Mouse (Mus musculus) kidney, embryonic 15.5 days (tissue): Measurements from ENCODE around the gene Rpl12. TPM values are rescaled to one million over a fixed set of nuclear protein-coding genes. Genes with fewer than 3 reads are reported as not detected.

ENCODE experiments used
- ATAC-seq: fragments of 200-750 bp; cut with Nextera tagmentation; replicated peaks from 2 replicates; pipeline ENCODE4 v1.8.0; 2017; ENCODE audit warnings: moderate TSS enrichment; ENCODE audit not compliant: low FRiP score
- H3K27ac ChIP-seq: fragments of 300-500 bp; sonication (generic); 2 replicates; pipeline ENCODE4 v1.5.1; 2015; ENCODE audit warnings: mild to moderate bottlenecking, inconsistent platforms
- H3K27me3 ChIP-seq: fragments of 300-500 bp; sonication (generic); 2 replicates; pipeline ENCODE4 v1.6.1; 2015; ENCODE audit warnings: inconsistent platforms
- H3K36me3 ChIP-seq: fragments of 300-500 bp; sonication (generic); 2 replicates; pipeline ENCODE4 v1.6.1; 2015; ENCODE audit warnings: inconsistent platforms
- H3K4me1 ChIP-seq: fragments of 300-500 bp; sonication (generic); 2 replicates; pipeline ENCODE4 v1.6.1; 2015; ENCODE audit warnings: inconsistent platforms
- H3K4me2 ChIP-seq: fragments of 300-500 bp; sonication (generic); 2 replicates; pipeline ENCODE4 v1.6.1; 2015; ENCODE audit warnings: moderate library complexity, mild to moderate bottlenecking, inconsistent platforms
- H3K4me3 ChIP-seq: fragments of 300-500 bp; sonication (generic); replicated peaks from 2 replicates; pipeline ENCODE4 v1.5.1; 2015; ENCODE audit warnings: mild to moderate bottlenecking, inconsistent platforms
- H3K9ac ChIP-seq: fragments of 300-500 bp; sonication (generic); 2 replicates; pipeline ENCODE4 v1.6.1; 2015; ENCODE audit warnings: mild to moderate bottlenecking, inconsistent platforms
- H3K9me3 ChIP-seq: fragments of 300-500 bp; sonication (generic); replicated peaks from 2 replicates; pipeline ENCODE4 v1.6.1; 2016; ENCODE audit warnings: inconsistent platforms
- WGBS: fragments of 180-500 bp; shearing (Covaris S2); methylation state at CpG from one replicate; pipeline ENCODE4 v1.1.7; 2015; ENCODE audit warnings: mixed read lengths; 5-methylcytosine and 5-hydroxymethylcytosine counted together
- polyA plus RNA-seq: library from polyadenylated mRNA; unstranded; fragments of >200 nt; fragmentation: Nextera tagmentation; extraction: Ambion mirVana; gene quantifications from 2 replicates; pipeline ENCODE4 v1.2.1, GENCODE M21; 2015

Gene Rpl12
- polyA plus RNA-seq: 204 and 210 TPM in 2 replicates

DNA sequence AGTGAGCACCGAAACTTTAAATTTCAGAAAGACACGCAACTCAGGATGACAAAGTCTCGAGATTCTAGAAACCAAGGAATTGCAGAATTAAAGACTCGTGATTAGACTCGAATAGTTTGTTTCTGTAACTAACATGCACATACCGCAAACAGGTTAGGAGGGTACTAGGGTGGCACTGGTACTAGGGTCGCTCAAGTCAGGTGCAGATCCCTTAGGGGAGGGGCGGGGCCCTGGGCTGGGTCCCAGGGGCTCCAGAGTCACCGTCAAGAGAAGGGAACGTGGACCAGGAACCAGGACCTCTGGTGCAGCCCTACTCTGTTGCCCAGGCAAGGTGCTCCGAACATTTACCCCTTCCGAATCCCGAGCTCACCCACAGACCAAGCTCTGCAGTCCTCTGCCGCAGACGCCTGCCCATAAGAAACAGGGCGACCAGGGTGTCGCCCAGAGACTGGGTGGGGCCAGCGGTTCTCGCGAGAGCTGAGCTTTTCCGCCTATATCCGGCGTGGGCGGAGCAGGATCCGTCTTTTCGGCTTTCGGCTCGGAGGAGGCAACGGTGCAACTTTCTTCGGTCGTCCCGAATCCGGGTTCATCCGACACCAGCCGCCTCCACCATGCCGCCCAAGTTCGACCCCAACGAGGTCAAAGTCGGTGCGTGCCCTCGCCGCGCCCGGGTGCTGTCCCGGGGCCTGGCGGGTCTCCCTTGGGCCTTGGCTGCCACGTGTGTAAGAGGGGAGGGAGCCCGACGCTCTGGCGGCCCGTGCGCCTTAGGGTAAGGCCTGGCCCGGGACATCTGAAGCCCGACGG is at the start of gene Rpl12, which contains the start of gene Lrsam1:
TSS of gene Rpl12 (plus strand) at position 368 of the 804 bp plus-strand sequence.
TSS of gene Lrsam1 (minus strand) at position 423 of the 804 bp plus-strand sequence.
- H3K9me3 ChIP-seq: no peaks in the 10 kb centered on the region
- peaks cover 46% of the 10 kb centered on the region for H3K4me1 ChIP-seq
- H3K4me2 ChIP-seq: peak within 1 kb of the TSS; percentile 68
- 3% methylated on average over 55 of the region's 55 CpGs for WGBS
- H3K27me3 ChIP-seq: no peaks in the 10 kb centered on the region
- peak; percentile 92 for ATAC-seq
- H3K4me3 ChIP-seq: peak within 1 kb of the TSS; percentile 90
- peaks cover 39% of the 10 kb centered on the region for H3K36me3 ChIP-seq
- peak within 1 kb of the TSS; percentile 91 for H3K27ac ChIP-seq
- H3K9ac ChIP-seq: peak within 1 kb of the TSS; percentile 98

DNA sequence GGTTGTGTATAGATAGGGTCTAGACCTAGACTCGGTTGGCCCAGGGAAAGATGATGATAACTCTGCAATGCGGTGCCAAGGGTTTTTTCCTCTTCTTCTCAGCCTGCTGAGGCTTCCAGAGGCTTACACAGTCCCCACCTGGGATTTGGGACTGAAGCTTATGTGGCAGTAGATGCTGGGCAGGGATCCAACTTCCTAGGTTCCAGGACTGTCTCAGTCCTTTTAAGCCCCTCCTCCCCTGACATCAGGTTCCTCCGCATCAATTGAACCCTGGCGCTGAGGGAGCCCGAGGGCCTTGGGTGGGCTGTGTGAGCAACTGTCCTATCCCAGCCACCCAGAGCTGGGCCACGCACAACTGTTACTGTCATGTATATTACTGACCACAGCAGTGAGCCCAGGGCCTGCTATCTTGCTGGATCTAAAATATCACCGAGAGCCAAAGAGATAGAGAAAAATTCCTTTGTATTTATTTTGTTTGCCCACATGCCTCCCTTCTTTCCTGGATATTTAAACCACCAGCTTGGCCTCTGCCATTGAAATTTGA is 49.6 kb upstream of the Rpl12 start:
- Histone ChIP-seq H3K9me3 (no peaks in the 10 kb centered on the region), H3K9ac (no peak overlapping the region), H3K4me3 (no peak overlapping the region), H3K4me2 (no peak overlapping the region), H3K27me3 (no peaks in the 10 kb centered on the region), H3K4me1 (peaks cover 51% of the 10 kb centered on the region), H3K27ac (no peak overlapping the region), H3K36me3 (peaks cover 34% of the 10 kb centered on the region)
- ATAC-seq: no peak
- WGBS: 82% methylated on average over 7 of the region's 7 CpGs

DNA sequence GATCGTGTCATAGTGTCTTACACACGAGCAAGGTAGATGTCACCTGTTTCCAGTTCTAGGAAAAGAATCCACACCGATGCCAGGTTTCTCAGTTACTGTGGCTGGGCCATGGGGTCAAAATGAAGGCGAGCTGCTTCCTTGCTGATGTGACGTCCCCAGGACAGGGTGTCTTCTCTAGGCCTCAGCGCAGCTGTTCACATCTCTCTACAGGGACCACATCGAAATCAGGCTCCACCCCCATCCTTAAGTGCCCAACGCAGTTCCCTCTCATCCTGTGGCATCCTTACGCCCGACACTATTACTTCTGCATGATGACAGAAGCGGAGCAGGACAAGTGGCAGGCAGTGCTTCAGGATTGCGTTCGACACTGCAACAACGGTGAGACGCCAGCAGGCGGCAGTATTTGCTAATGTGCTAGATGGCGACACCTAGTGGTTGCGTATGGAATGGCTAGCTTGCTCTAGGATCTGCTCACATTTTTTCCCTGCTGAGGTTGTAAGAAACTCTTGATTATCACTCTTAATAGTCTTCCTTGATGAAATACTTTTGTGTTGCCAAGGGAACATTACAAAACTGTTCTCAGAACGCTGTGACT is 49.1 kb upstream of the Rpl12 start:
- Histone ChIP-seq H3K36me3 (peaks cover 38% of the 10 kb centered on the region), H3K9ac (no peak overlapping the region), H3K4me1 (peaks cover 45% of the 10 kb centered on the region), H3K27ac (no peak overlapping the region), H3K4me3 (no peak overlapping the region), H3K9me3 (no peaks in the 10 kb centered on the region), H3K27me3 (no peaks in the 10 kb centered on the region), H3K4me2 (no peak overlapping the region)
- no peak for ATAC-seq
- 30% methylated on average over 19 of the region's 19 CpGs for WGBS

DNA sequence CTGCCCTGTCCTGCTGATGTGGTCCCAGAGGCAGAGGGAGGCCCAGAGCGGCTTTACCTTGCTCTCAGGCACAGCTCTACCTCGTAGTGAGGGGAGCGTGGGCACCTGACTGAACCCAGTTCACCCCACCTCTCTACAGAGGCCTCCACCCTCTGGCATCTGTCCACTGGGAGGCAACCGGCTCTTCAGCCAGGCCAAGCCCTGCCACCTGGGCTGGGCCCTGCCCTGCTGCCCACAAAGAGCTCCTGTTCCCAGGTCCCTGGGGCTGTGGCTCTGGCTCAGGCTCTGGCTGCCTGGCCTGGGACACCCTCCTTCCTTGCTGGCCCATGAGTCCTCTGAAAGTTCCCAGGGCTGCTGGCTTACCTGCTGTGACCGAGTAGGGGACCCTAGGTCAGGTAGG is 47.0 kb upstream of the Rpl12 start:
- peak overlapping the region; percentile 90 for H3K27ac ChIP-seq
- H3K4me3 ChIP-seq: no peak overlapping the region
- WGBS: 62% methylated on average over 5 of the region's 5 CpGs
- H3K9me3 ChIP-seq: no peaks in the 10 kb centered on the region
- no peak overlapping the region for H3K4me2 ChIP-seq
- peak; percentile 1; the same call in 1 of the 2 replicates for ATAC-seq
- peaks cover 28% of the 10 kb centered on the region for H3K4me1 ChIP-seq
- H3K27me3 ChIP-seq: no peaks in the 10 kb centered on the region
- H3K36me3 ChIP-seq: peaks cover 53% of the 10 kb centered on the region
- peak overlapping the region; percentile 35 for H3K9ac ChIP-seq

DNA sequence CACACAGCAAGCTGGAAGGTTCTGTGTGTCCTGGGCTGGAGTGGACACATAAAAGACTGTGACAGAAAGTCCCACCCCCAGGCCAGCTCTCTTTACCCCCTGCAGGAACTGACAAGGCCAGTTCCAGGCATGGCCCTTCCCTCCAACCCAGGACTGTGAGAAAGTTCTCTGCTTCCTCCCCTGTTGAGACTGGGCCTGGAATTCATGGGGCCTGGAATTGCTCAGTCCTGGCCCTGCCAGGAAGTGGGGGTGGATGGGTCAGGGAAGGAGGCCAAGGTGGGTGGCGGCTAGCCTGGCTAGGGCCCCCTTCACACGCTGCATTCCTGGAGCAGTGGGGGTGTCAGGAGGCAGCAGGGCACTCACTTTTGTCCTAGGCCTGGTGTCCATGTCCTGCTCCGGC is 46.5 kb upstream of the Rpl12 start:
- H3K27me3 ChIP-seq: no peaks in the 10 kb centered on the region
- H3K36me3 ChIP-seq: peaks cover 56% of the 10 kb centered on the region
- no peaks in the 10 kb centered on the region for H3K9me3 ChIP-seq
- 21% methylated on average over 3 of the region's 3 CpGs for WGBS
- no peak overlapping the region for H3K4me3 ChIP-seq
- no peak overlapping the region for H3K4me2 ChIP-seq
- peaks cover 28% of the 10 kb centered on the region for H3K4me1 ChIP-seq
- ATAC-seq: peak; percentile 78
- H3K9ac ChIP-seq: peak overlapping the region; percentile 35; the same call in 1 of the 2 replicates
- peak overlapping the region; percentile 90 for H3K27ac ChIP-seq

DNA sequence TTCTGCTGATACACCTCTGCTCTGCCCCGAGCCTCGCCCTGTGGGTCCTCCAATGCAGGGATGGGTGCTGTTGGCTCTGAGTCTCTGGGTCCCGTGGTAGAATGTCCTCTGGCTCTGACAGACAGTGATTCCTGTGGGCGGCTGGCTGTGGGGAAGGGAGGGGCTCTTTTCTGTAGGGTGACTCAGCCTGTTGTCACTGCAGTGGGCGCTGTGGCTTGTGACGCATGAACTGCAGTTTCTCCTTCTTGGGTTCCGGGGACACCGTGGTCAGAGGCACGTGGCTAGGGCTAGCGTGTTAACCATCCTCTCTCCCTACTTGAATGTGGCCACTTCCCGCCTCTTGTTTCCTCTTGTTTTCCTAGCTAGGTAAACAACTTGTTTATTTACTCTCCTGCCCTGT is 43.8 kb upstream of the Rpl12 start:
- no peak overlapping the region for H3K27ac ChIP-seq
- H3K9ac ChIP-seq: no peak overlapping the region

DNA sequence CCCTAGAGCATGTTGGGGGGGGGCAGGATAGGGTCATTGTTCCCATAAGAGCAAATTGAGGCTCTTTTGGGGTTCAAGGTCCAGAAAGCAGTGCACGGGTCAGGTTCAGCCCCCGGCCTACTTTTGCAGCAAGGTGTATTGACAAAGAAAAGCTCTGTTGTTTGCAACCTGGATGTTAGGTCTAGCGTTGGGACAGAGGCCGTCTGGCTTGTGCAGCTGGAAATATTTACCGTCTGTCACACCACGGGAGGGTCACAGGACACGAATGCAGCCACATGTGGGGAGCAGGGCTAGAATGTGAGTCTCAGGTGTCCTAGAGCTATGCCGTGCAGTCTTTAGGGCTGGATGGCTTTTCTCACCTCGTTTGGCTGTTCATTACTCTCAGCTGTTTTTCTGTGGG is 43.0 kb upstream of the Rpl12 start:
- Histone ChIP-seq H3K4me1 (peaks cover 23% of the 10 kb centered on the region), H3K9me3 (no peaks in the 10 kb centered on the region), H3K4me3 (no peak overlapping the region), H3K9ac (no peak overlapping the region), H3K27me3 (no peaks in the 10 kb centered on the region), H3K27ac (no peak overlapping the region), H3K36me3 (peaks cover 69% of the 10 kb centered on the region), H3K4me2 (no peak overlapping the region)
- ATAC-seq: no peak
- WGBS: 62% methylated on average over 9 of the region's 9 CpGs

More for the DNA sequence above, 43.8 kb upstream of the Rpl12 start:
- peaks cover 60% of the 10 kb centered on the region for H3K36me3 ChIP-seq
- H3K9me3 ChIP-seq: no peaks in the 10 kb centered on the region
- 80% methylated on average over 11 of the region's 11 CpGs for WGBS
- no peak overlapping the region for H3K4me2 ChIP-seq
- H3K4me3 ChIP-seq: no peak overlapping the region
- peaks cover 24% of the 10 kb centered on the region for H3K4me1 ChIP-seq
- no peak for ATAC-seq
- H3K27me3 ChIP-seq: no peaks in the 10 kb centered on the region

DNA sequence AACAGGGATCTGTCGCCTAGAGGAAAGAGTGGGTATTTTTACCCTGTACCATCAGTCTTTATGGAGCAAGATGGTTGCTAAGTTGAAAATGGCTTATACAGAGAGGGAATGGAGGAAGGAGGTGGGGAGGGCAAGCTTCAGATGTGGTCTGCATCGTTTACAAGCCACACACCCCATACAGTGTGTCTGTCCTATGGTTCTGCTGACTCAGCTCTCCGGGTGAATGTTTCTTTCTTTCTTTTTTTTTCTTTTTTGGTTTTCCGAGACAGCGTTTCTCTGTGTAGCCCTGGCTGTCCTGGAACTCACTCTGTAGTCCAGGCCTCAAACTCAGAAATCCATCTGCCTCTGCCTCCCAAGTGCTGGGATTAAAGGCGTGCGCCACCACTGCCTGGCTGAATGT is 40.1 kb upstream of the Rpl12 start:
- Histone ChIP-seq H3K4me3 (no peak overlapping the region), H3K4me1 (0 out of 2 replicates have a peak, but pooled peaks cover 4% of the 10 kb centered on the region), H3K4me2 (no peak overlapping the region), H3K9me3 (no peaks in the 10 kb centered on the region), H3K36me3 (peaks cover 88% of the 10 kb centered on the region), H3K9ac (no peak overlapping the region), H3K27ac (no peak overlapping the region), H3K27me3 (no peaks in the 10 kb centered on the region)
- WGBS: 81% methylated on average over 7 of the region's 7 CpGs
- no peak for ATAC-seq

DNA sequence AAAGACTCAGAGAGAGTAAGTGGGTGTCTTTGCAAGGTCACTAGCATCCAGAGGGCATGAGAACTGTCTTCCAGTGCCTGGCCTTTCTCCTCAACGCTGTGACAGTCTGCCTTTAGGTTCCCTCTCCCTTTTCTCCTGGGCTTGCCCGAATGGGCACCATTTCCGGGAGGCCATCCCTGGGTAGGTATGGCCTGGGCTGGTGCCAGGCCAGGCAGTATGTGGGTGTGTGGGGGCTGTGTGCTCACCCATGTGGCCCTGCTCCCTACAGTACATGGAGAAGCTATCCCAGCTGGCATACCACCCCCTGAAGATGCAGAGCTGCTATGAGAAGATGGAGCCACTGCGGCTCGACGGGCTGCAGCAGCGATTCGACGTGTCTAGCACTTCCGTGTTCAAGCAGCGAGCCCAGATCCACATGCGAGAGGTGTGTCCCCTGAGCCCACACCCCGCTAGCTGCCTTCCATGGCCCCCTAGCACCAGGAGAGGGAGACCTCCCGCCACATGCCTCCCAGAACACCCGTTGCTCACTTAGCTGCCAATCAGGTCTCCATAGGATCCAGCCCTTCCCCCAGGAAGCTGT is 39.5 kb upstream of the Rpl12 start:
- Histone ChIP-seq H3K4me2 (no peak overlapping the region), H3K36me3 (peaks cover 91% of the 10 kb centered on the region), H3K9me3 (no peaks in the 10 kb centered on the region), H3K4me1 (0 out of 2 replicates have a peak, but pooled peaks cover 4% of the 10 kb centered on the region), H3K27ac (no peak overlapping the region), H3K4me3 (no peak overlapping the region), H3K9ac (no peak overlapping the region), H3K27me3 (no peaks in the 10 kb centered on the region)
- no peak for ATAC-seq
- WGBS: 86% methylated on average over 15 of the region's 15 CpGs

DNA sequence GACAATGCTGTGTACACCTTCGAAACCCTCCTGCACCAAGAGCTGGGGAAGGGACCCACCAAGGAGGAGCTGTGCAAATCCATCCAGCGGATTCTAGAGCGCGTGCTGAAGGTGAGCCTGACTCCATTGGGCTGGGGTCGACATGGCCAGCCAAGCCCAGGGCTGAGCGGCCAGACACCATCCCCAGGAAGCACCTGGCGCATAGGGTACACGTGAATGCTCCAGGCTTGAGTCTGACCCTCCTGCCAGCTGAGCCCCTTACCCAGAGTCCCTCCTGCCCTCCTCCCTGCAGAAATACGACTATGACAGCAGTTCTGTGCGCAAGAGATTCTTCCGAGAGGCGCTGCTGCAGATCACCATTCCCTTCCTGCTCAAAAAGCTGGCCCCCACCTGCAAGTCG is 38.8 kb upstream of the Rpl12 start:
- no peak overlapping the region for H3K27ac ChIP-seq
- H3K9me3 ChIP-seq: no peaks in the 10 kb centered on the region
- H3K4me1 ChIP-seq: 0 out of 2 replicates have a peak, but pooled peaks cover under 1% of the 10 kb centered on the region
- ATAC-seq: no peak
- H3K27me3 ChIP-seq: no peaks in the 10 kb centered on the region
- 88% methylated on average over 13 of the region's 13 CpGs for WGBS
- H3K4me2 ChIP-seq: no peak overlapping the region
- peaks cover 87% of the 10 kb centered on the region for H3K36me3 ChIP-seq
- no peak overlapping the region for H3K4me3 ChIP-seq
- no peak overlapping the region for H3K9ac ChIP-seq

DNA sequence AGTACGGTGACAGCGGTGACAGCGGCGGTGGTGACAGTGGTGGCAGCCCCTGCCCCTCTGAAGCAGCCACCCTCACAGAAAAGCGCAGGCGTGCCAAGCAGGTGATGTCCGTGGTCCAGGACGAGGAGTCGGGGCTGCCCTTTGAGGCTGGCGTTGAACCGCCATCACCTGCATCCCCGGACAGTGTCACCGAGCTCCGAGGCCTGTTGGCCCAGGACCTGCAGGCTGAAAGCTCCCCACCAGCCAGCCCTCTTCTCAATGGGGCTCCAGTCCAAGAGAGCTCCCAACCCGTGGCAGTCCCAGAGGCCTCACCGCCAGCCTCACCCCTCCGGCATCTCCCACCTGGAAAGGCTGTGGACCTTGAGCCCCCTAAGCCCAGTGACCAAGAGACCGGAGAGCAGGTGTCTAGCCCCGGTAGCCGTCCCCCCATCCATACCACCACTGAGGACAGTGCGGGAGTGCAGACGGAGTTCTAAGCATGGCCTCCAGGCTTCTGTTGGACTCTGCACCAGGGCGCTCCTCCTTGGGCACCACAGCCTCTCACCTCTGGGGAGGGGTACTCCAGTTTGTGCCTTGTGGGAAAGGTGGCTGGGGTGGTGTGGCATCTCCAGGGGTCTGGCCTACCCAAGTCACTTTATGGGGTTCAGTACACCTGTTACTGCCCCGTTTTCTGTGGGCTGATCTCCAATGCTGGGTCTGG is 37.7 kb upstream of the Rpl12 start:
- H3K27ac ChIP-seq: no peak overlapping the region
- no peak overlapping the region for H3K4me3 ChIP-seq
- no peaks in the 10 kb centered on the region for H3K9me3 ChIP-seq
- 91% methylated on average over 24 of the region's 24 CpGs for WGBS
- no peaks in the 10 kb centered on the region for H3K4me1 ChIP-seq
- H3K4me2 ChIP-seq: no peak overlapping the region
- no peaks in the 10 kb centered on the region for H3K27me3 ChIP-seq
- no peak overlapping the region for H3K9ac ChIP-seq
- ATAC-seq: no peak
- peaks cover 79% of the 10 kb centered on the region for H3K36me3 ChIP-seq
